Mouse (Mus musculus) E14TG2a.4 (cell line): ENCODE measurements around the gene Taar2.

Experiments used
- H3K27me3 ChIP-seq: 2 replicates; pipeline ENCODE4 v1.6.1; 2014; ENCODE audit warnings: low read length, control low read depth; ENCODE audit not compliant: insufficient read depth
- H3K36me3 ChIP-seq: 2 replicates; pipeline ENCODE4 v1.6.1; 2014; ENCODE audit warnings: low read length, control low read depth; ENCODE audit not compliant: insufficient read depth
- H3K4me1 ChIP-seq: replicated peaks from 2 replicates; pipeline ENCODE4 v1.6.1; 2014; ENCODE audit warnings: low read depth, low read length, control low read depth
- H3K4me3 ChIP-seq: replicated peaks from 2 replicates; pipeline ENCODE4 v1.5.1; 2014; ENCODE audit warnings: mild to moderate bottlenecking, low read length
- H3K9me3 ChIP-seq: 2 replicates; pipeline ENCODE4 v1.6.1; 2014; ENCODE audit warnings: low read length, control low read depth
- CTCF ChIP-seq: conservative IDR thresholded peaks from 2 replicates; pipeline ENCODE4 v1.5.1; 2014; ENCODE audit warnings: low read length
- NANOG ChIP-seq: IDR thresholded peaks from 2 replicates; pipeline ENCODE4 v1.6.1; 2014; ENCODE audit warnings: borderline replicate concordance, low read length, mixed read lengths
- POU5F1 ChIP-seq: IDR thresholded peaks from 2 replicates; pipeline ENCODE4 v1.6.1; 2014; ENCODE audit warnings: low read length, borderline replicate concordance

Taar2 gene

DNA sequence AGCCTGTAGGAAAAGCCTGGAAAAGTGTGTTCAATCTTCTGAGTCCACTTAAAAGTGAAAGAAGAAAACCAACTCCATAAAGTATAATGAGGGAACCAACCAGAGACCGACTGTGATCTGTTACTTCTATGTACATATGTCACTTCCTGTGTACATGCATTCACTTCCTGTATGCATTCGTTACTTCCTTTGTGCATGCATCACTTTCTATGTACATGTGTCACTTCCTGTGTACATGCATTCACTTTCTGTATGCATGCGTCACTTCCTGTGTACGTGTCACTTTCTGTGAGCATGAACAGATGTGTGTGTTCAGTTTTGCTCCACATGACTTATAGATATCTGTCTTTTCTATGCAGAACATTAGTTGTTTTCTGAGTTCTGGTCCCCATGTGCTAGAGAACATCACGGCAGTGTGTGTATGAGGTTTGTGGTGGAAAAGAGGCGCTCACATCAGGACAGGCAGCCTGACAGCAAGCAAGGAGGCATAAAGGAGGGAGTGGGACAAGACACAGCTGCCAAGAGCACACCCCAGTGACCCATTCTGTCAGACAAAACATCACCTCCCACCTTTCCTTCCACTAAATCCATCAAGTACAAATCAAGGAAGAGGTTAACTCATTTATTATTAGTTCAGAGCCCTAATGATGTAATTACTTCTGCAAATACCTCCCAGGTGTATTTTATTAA is 26.7 kb downstream of the Taar2 start:
- no peaks in the 10 kb centered on the region for H3K36me3 ChIP-seq
- no peaks in the 10 kb centered on the region for H3K4me1 ChIP-seq
- H3K4me3 ChIP-seq = no peak overlapping the region
- peaks cover 5% of the 10 kb centered on the region; the same call in 1 of the 2 replicates for H3K9me3 ChIP-seq
- TF ChIP-seq POU5F1 (no peak), CTCF (no peak), NANOG (no peak)
- H3K27me3 ChIP-seq = no peaks in the 10 kb centered on the region

DNA sequence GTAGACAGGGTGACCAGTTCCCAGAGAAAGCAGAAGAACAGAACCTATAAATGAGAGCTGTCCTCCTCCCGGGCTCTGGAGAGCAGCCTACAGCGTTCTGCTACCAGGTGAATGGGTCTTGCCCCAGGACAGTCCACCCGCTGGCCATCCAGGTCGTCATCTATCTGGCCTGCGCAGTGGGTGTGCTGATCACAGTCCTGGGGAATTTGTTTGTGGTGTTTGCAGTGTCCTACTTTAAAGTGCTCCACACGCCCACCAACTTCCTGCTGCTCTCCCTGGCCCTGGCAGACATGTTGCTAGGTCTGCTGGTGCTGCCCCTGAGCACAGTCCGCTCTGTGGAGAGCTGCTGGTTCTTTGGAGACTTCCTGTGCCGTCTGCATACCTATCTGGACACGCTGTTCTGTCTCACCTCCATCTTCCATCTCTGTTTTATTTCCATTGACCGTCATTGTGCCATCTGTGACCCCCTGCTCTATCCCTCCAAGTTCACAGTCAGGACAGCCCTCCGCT is 32.3 kb downstream of the Taar2 start, which contains the start of gene Taar5:
Gene Taar5 (plus strand): TSS at position 51 of the 510 bp plus-strand sequence.
- no peak within 1 kb of the TSS for H3K4me3 ChIP-seq
- peaks cover 5% of the 10 kb centered on the region; the same call in 1 of the 2 replicates for H3K9me3 ChIP-seq
- H3K4me1 ChIP-seq = no peaks in the 10 kb centered on the region
- TF ChIP-seq POU5F1 = no peak
- TF ChIP-seq NANOG = no peak
- TF ChIP-seq CTCF = no peak
- no peaks in the 10 kb centered on the region for H3K27me3 ChIP-seq
- no peaks in the 10 kb centered on the region for H3K36me3 ChIP-seq

DNA sequence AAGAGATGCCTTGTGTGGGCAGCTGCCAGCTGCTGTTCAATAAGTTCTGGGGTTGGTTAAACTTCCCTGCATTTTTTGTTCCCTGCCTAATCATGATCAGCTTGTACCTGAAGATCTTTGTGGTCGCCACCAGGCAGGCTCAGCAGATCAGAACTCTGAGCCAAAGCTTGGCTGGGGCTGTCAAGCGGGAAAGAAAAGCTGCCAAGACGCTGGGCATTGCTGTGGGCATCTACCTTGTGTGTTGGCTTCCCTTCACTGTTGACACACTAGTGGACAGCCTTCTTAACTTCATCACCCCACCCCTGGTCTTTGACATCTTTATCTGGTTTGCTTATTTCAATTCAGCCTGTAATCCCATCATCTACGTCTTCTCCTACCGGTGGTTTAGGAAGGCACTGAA is 32.9 kb downstream of the Taar2 start:
- H3K9me3 ChIP-seq = peaks cover 5% of the 10 kb centered on the region; the same call in 1 of the 2 replicates
- TF ChIP-seq POU5F1 (no peak), CTCF (no peak), NANOG (no peak)
- H3K4me1 ChIP-seq = no peaks in the 10 kb centered on the region

DNA sequence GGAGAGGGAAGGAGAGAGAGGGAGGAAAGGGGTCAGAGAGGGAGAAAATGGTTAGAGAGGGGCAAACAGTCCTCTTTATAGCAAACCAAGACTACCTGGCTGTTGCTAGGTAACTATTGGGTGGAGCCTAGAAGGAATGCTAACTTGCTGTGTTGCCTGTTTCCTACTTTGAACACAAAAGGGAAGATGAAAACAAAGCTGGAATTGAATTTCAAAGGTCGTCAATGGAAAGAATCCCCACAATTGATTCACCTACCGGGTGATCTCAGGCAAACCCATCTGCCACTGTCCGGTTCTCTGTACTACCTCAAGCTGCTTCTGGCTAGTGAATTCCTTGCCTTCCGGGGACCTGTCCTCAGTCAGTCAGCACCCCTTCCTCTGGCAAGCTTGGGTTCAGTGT is 39.6 kb downstream of the Taar2 start:
- peaks cover 5% of the 10 kb centered on the region; the same call in 1 of the 2 replicates for H3K9me3 ChIP-seq
- peaks cover 20% of the 10 kb centered on the region for H3K4me1 ChIP-seq
- no peaks in the 10 kb centered on the region for H3K36me3 ChIP-seq
- H3K4me3 ChIP-seq = no peak overlapping the region
- peak; percentile 65; the same call in 1 of the 2 replicates for TF ChIP-seq NANOG
- TF ChIP-seq POU5F1 = no peak
- no peaks in the 10 kb centered on the region for H3K27me3 ChIP-seq

More for the DNA sequence above, 32.9 kb downstream of the Taar2 start:
- no peaks in the 10 kb centered on the region for H3K36me3 ChIP-seq
- no peak overlapping the region for H3K4me3 ChIP-seq
- no peaks in the 10 kb centered on the region for H3K27me3 ChIP-seq

DNA sequence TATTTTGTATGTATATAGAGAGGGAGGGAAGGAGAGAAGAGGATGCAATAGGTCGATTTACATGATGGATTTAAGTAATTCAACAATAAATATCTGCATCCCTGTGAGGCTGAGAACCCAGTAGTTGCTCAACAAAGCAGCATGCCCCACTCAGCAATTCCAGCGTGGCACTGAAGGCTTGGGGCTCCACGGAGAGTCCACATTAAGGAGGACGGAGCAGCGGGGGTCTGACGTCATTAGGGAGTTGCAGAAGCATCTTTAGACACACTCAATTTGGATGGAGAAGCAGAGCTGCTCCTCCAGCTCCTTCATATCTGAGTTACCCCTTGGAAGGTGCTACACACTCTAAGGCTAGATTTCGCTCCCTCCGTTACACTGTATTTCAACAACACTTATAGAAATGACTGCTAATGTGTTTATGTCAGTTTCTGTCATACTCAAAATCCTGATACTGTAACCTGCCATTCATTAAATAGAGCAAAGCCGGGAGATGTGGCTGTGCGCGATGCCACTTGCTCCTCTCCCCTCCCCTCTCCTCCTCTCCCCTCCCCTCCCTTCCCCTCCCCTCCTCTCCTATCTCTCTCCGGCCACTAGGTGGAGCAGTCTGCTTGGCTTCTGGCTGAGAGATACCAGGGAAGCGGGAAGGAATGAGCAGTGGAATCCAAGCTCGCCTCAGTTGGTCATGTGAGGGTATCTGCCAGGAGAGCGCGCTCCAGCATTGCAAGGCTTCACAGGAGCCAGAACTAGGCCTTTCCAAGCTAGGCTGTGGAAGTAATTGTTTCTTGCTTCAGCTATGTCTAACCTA is 40.7 kb downstream of the Taar2 start:
- no peak for TF ChIP-seq NANOG
- peak; percentile 54 for TF ChIP-seq CTCF
- no peak for TF ChIP-seq POU5F1
- no peak overlapping the region for H3K4me3 ChIP-seq
- no peaks in the 10 kb centered on the region for H3K27me3 ChIP-seq
- no peaks in the 10 kb centered on the region for H3K36me3 ChIP-seq
- peaks cover 23% of the 10 kb centered on the region for H3K4me1 ChIP-seq
- peaks cover 5% of the 10 kb centered on the region; the same call in 1 of the 2 replicates for H3K9me3 ChIP-seq

DNA sequence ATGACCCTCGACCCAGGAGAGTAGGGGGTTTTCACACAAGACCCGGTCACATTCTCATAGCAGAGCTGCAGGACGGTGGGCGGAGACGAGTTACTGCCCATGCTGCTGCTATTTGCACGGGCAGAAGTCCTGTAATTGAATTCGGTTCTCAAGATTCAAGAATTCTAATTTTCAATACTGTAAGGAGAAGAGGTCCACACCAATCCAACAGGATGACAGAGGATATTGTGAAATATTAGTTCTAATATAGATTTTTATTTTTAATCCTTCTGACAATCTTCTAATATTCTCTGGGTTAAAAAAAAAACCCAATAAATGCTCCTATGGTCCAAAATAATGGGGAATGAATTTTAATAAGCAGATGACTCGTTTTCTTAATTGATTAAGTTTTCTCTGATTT is 47.2 kb downstream of the Taar2 start, which contains the start of gene Taar6:
Gene Taar6 (minus strand): TSS at position 101 of the 400 bp plus-strand sequence.
- Histone ChIP-seq H3K4me3 (no peak within 1 kb of the TSS), H3K9me3 (no peaks in the 10 kb centered on the region), H3K4me1 (0 out of 2 replicates have a peak, but pooled peaks cover 3% of the 10 kb centered on the region), H3K36me3 (no peaks in the 10 kb centered on the region), H3K27me3 (no peaks in the 10 kb centered on the region)
- TF ChIP-seq CTCF (no peak), POU5F1 (no peak)

DNA sequence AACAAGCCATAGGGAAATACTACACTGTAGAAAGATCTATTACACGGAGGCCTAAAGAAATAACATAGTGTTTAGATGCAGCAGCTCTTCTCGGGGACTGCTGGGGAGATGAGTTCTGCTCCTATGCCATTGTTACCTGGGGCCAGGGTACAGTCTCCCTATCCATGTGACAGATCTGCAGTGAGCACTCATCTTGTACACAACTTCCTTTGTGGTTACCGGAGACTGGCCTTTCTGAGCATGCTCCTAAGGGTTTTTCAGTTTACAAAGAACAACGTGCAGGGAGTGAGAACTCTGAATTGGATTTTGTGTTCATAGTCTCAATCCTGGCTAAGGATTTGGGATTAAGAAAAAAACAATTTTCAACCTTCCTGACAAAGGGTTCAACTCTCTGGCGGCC is 48.0 kb downstream of the Taar2 start:
- Histone ChIP-seq H3K4me1 (0 out of 2 replicates have a peak, but pooled peaks cover 3% of the 10 kb centered on the region), H3K36me3 (no peaks in the 10 kb centered on the region), H3K27me3 (no peaks in the 10 kb centered on the region), H3K9me3 (no peaks in the 10 kb centered on the region), H3K4me3 (no peak overlapping the region)
- TF ChIP-seq NANOG (no peak), CTCF (no peak), POU5F1 (no peak)
